Mouse (Mus musculus): ENCODE measurements at regions not wholly inside any gene's neighbourhood (a gene's known extent, or its start where the extent isn't known, plus 50 kb on each side); places are given as distances from the start of the nearest gene placed in this dataset.

DNA sequence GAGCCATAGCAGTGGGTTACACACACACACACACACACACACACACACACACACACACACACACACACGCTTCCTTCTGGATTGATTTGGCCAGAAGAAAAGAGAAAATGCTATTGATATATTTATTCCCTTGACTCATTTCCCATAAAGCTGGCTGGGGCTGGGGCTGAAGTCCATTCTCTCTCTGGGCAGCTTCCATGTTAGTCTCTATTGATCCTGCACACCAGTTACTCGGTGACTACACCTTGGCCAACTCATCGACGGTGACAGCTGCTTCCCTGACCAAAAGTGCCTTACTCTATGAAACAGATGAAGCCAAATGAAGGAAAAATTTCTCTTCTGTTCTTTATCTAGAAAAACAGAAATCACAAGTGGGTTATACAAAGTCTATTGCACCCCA is 82.1 kb downstream of the Snx18 start:
- DNase-seq (ENCODE audit: low spot score in 2 of 2): no peak

DNA sequence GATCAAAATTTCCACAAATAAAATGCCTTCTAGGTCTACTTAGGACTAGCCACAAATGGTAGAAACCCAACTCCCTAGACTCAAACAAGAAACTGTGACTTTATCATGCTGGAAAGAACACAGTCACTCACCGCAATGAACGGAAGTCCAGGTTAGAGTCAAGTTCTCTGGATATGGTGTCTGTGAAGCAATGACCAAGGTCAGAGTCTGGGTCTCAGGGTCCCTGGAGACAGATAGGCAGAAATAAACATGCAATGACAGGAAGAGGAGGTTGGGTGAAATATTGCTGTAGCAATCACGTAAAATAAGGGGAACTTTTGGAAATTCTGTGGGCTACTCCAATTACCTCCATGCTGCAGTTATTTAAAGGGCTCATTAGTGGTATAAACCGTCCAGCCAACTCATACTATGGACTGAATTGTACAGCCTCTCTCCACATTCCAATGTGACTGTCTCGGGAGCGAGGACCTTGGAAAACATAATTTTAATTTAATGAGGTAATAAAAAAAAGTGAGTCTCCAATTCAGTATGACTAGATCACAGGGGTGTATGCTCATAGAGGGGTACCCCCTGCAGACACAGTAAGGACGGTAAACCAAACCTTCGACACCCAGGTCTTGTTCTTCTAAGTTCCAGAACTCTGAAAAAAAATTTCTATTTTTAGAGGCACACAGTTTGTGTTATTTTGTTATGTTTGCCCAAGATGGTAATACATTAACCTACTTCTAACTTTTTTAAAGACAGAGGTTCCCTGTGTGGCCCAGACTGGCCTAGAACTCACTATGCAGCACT is 83.5 kb downstream of the Snx18 start:
- DNase-seq (ENCODE audit: low spot score in 2 of 2): no peak

DNA sequence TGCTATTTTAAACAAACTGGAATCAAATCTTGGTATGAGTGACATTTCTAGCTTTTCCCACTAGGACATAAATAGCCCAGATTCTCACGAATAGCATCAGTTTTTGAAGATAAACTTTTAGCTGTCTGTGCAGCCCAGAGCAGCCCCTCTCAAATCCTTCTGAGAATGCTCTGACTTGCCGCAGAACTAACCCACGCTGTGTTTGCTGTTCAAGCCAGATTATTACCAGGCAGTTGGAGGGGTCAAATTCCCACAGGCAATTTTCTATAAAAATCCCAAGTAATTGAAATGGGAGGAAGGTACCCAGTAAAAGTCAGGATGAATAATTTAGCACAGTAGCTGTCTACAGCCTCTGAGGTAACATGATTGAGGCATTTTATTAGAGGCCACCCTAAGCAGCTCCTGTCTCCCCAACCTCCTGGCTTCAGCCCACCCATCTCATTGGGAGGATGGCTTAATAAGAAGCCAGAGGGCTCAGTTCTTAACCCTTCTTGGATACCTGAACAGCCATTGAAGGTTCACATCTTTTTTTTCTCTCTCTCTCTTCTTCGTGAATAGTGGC is 84.4 kb downstream of the Snx18 start:
- no peak for DNase-seq (ENCODE audit: low spot score in 2 of 2)

DNA sequence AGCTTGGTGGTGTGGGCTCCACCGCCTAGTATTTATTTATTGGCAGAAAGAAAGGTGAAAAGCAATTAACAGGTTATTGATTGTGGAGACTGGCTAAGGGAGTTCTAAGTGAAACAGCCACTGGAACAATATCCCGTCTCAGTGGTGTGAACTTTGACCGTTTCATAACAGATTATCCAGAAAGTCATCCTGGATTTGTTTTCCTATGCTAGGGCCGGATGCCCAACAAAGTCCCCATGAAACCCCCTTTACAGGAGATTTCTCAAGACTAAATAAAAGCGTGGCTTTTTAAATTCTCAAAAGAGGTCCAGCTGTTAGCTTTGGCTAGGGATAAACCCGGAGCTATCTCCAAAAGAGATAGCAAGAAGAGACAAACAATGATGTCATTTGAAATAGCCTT is 91.4 kb downstream of the Snx18 start:
- DNase-seq (ENCODE audit: low spot score in 2 of 2): peak in 1 of 2 experiments; percentile 43

DNA sequence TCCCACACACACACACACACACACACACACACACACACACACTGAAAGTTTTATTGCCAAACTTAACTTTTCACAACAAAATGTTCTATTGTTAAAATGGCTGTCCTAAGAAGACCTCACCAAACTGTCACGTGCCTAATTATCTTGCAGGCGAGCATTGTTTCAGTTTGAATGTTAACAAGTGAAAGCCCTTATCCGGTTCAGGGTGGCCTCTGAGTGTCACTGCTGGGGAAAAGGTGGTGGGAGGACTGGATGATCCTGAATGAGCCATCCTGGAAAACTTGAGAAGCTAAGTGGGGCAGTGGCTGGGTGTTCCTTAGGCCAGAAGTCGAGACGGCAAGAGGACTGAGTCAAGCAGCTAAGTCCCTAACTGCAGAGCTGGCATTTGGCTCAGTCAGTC is 94.9 kb downstream of the Snx18 start:
- no peak for DNase-seq (ENCODE audit: low spot score in 2 of 2)

DNA sequence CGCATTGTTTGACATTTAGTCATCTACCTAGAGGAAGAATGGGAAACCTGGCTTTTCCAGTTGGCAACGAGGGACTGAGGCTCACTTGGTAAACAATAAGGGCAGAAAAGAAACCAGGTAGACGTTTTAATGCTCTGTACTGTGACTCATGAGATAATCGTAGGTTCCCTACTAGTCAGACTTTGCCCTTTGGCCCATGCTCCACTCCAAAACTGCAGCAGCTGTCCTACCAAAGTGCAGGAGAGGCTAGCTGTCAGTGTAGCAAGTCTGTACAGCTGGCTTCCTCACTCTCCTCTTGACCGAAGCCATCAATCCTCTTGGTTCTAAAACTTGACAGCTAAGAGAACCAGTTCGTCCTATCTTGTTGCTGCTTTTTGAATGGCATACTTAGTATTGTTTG is 100.2 kb downstream of the Snx18 start:
- no peak for DNase-seq (ENCODE audit: low spot score in 2 of 2)

DNA sequence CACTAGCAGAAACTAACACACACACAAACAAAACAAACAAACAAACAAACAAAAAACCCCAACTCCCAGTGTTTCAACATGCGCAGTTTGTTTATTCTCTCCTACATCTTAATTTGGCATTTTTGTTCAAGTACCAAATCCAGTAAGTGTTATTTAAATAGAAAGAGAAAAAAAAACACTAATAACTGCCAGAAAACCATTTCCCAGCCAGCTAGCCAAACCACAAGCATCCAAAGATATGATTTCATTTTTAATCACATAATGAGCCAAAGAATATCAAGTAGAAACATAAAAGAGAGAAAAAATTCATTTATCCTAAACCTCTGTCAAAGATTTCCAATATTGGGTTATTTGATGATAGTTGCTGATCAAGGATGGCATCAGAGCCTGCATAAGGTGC is 102.3 kb downstream of the Snx18 start:
- DNase-seq (ENCODE audit: low spot score in 2 of 2): no peak

DNA sequence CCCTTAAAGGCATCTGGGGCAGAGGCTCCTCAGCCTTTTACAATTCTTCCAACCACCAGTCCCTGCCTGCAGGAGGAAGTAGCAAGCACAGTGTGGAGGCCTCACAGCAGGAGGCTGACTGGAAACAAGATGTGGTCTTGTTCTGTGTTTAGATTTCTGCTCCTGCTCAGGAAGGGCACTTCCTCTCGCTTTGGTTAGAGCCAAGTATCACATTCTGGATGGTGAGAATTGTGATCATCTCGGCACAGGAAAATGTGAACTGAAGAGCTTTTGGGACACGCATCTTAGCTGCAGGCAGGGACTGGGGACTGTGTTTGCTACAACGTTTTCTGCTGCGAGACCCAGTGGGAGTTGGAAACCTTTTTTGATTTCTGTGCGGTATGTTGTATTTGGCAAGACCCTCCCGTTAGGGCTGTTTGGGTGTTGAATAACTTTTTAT is 103.2 kb downstream of the Snx18 start:
- no peak for DNase-seq (ENCODE audit: low spot score in 2 of 2)

DNA sequence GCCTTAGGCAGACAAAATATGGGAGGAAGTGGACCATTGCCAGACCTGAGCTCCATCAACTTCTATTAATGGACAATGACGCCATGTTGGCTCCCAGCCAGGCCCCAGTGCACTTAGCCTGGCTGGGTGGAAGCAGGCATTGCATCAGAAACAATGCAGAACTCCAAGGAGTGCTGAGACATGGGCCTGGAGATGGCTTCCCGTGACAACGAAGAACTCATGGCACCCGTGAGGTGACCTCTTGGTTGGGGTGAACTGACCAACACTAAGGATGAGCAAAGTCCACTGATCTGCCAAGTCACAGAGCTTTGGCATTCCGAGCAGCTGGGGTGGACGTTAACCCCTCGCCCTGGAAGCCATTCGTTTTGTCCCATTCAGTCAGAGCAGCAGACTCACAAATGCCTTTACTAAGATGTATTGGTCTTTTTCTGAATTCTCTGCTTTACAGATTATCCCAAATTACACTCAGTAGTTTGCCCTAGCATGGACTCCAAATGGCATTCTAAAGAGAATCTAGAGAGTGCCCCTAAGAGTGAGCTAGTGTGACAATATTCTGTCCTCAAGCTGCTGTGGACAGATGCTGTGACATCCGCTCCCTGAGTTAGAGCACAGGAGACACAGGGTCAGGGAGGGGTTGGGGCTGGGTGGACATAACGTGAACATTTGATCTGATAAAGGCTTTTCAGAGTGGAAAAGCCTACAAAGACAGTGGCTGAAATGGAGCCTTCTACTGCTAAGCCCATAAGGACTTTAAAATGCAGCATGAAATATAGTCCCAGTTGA is 108.8 kb downstream of the Snx18 start:
- DNase-seq (ENCODE audit: low spot score in 2 of 2): peak in 1 of 2 experiments; percentile 60

DNA sequence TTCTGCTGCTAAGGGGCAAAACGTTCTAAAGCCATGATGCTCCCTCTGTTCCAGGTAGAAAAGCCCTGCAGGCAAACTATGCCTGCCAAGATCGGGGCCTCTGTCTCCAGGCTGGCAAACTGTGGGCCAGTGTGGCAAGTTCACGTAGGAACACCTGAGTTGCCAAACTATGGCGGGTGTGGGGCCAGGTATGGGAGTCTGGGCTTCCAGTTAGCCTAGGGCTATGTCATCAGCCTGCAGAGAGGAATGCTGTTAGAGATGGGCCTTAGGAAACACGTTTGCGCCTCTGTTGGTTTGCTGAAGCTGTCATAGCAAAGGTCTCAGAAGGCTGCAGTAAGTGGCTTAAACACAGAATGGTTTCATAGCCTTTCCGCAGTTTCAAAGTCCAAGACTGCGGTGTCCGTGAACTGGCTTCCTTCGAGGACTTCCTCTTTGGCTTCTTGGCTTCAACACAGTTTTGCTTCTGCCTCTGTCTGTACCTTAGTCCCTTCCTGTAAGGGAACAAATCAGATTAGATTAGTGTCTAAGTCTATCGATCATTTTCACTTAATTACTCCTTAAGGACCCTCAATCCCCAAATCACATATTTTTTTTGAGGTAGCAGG is 110.1 kb downstream of the Snx18 start:
- no peak for DNase-seq (ENCODE audit: low spot score in 2 of 2)

DNA sequence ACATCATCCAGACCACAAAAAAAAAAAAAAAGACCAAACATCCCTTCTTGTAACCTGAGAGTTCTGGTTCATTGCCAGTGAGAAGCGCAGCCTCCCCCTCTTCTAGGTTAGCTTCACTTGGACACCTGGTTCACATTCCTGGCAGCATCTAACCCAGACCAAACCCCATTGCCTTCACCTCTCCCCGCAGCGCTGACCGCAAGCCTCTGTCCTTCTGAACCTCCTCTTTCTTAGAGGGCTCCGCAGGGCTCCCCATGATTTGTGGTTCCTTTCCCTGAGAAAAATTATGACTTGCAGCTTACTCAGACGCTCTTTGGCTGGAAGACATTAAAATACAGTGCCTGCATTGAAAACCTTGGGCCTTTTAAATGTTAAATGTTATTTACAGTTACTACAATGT is 115.8 kb downstream of the Snx18 start:
- DNase-seq (ENCODE audit: low spot score in 2 of 2): no peak

DNA sequence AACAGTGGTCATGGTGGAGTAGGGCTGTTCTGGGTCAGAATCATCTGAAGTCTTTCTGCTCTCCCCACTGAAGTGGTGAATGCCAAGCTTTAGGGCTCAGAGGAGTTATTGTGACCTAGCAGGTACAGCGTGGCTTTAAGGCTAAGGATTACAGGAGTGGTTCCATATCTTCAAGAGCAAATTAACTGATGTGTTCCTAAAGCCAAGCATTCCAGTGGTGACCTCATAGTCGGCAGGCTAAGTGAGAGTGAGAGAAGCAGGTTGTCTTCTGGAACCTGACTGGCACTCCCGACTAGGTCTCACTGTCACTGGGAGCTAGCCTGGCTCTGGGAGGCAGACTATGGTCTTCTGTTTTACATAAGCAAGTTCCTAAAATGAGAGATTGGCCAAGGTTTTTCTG is 116.3 kb downstream of the Snx18 start:
- DNase-seq (ENCODE audit: low spot score in 2 of 2): no peak

DNA sequence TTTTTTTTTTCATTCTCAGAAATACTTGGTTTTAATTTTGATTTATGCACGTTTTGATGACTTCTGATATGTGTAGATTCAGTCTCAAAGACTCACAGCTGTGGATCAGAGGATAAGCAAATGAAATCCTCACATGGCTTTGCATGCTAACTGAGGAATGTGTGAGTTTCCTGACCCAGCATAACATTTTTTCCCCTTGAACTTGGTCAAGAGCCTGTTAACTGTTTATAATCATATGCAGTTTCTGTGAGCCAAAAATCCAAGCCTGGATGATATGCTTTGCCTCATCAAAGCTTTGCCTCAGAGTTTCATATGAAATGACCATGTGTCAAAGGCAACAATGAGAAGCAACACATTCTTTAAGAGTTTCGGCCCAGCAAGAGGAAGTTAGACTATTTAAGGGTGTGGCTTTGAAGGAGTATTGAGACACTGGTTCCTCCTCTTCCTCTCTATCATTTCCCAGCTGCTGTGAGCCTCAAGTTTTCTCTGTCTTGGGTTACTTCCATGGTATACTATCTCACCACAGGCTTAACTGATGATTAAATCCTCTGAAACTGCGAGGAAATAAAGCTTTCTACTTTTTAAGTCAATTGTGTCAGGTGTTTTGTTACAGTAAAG is 117.9 kb downstream of the Snx18 start:
- DNase-seq (ENCODE audit: low spot score in 2 of 2): no peak

DNA sequence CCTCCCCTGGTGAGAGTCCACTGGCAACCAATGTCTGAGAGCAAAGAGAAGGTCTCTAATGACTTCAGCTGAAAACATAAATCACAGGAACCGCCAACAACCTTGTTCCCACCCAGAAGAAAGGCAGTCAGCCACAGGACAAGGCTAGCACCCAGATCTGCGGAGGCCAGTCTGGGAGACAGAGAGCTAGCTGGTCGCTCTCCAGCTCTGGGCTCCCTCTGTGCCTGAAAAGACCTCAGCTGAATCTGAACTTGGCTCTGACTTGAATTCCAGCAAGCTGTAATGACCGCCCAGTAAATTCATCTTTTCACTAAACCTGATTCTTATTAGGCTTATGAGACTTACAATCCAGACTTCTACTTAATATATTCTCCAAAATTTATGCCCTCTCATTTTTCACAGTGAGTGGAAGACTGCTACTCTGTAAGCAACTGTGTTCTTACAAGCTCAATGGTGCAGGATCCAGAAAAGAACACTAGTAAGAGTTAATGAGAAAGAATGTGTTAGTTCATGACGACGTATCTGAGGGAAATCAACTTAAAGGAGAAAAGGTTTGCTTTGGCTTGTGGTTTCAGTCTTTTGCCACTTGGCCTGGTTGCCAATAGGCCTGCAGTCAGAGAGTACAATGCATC is 119.2 kb downstream of the Snx18 start:
- no peak for DNase-seq (ENCODE audit: low spot score in 2 of 2)

DNA sequence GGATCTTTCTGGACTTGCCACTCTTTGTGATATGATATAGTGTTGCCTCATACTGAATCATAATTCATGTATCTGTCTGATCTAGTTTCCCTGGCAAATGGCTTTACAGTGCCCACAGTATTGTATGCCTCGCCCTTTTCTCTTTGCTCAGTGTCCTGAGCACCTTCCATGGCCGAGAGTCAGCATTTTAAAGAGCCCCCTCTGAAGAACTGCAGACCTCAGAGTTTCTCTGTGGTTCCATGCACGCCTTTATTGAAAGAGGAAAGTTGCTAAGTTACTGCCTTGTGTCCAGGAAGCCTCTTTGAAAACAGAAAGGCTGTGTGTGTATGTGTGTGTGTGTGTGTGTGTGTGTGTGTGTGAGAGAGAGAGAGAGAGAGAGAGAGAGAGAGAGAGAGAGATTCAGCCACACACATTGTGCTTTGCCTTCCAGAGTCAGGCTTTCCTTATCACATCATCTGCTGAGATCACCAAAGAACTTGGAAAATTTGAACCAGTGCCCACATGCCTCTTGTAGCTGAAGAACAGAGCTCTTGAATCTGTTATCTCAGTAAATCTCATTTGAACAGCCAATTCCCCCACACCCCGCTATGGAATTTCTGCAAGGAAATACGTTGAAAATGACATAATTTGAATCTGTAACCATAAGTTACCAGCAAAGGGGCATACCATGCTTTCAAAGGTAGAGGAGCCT is 122.6 kb downstream of the Snx18 start:
- DNase-seq (ENCODE audit: low spot score in 2 of 2): no peak

DNA sequence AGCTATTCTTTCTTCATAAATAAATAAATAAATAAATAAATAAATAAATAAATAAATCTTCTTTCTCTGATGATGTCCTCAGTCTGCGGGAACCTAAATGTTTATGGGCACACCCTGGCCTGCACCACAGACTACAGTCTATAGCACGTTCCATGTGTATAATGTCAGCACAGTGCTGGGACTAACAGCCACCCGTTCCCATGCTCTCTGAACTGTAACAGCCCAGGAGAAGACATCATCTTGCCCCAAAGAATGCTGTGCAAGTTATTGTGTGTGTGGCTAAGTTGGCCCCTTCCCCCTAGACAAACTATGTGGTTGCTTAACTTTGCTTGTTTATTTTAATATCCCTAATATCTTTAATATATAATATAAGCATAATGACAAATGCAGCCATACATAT is 123.2 kb downstream of the Snx18 start:
- no peak for DNase-seq (ENCODE audit: low spot score in 2 of 2)

DNA sequence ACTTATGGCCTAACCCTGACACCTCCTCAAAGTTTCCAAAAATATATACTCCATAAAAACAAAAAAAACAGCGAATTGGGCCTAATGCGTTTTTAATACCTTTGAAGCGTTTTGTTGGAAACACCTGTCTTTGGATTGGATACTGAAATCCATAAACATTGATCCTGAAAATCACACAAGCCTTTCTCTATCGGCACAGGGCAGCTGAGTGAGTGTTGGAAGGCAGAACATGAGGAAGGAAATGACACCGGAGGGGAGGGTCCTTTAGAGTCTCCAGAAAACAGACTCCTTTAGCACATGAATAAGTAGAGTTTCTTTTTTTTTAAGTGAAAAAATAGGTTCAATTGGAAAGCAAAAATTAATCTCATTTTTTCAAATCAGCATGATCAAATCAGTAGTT is 123.7 kb downstream of the Snx18 start:
- no peak for DNase-seq (ENCODE audit: low spot score in 2 of 2)

DNA sequence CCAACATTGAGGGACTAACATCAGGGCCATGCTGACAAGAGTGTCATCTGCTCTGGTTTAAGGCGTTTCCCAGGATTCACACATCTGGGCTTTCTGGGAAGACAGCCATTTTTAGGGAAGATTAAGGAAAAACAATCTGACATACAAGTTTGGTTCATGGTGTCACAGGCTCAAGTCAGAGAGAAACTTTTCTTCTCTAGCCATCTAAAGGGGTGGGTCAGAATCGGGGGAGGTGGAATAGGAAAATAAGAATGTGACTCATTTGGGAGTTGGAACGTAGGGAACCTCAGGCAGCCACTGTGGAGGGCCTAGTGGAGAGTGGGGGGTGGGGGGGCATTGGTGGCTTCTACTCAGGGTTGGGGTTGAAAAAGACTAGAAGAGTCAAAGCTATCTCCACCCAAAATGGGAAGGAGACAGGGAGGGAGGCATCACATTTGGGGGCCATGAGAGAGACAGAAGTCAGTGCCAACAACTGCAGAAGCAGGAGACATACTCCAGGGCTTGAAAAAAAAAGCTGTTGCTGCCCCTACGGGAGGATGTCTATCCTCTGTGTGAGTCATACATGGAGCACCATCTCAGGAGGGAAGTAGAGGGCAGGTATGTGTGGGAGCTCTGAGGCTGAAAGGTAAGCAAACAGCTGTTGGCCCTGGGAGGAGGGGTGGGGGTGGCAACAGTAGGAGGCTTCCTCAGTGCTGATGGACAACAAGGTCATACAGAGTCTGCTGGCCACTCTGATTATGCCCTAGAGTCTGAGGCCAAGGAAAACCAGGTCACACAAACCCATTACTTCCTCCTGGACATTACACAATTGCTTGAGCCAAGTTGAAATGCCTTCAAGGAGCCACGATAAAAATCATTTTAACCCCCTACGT is 128.2 kb downstream of the Snx18 start:
- no peak for DNase-seq (ENCODE audit: low spot score in 2 of 2)

DNA sequence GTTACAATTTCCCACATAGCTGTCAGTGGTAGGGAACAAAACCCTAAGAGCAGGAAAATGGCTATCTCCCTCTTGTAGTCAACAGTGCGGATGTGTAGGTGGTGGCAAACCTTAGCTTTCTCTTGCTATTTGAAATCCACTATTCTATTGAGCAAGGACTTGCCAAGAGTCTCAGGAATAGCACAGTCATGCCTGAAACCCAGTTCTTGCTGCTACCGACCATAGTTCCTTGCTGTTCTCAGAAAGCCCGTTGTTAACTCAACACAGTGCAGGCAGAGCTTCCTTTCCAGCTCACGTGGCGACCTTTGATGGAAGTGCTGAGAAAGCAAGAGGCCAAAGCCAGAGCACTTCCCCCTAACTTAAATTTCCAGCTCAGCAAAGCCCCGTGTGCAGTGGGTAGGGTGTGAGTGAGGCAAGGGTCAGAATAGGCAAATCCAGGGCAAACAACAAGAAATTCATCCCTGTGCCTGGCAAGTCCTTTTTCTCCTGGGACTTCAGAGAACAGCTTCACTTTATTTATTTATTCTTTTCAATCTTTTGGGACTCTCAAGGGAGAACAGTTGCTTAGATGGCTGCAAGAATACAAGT is 131.9 kb downstream of the Snx18 start:
- DNase-seq (ENCODE audit: low spot score in 2 of 2): no peak

DNA sequence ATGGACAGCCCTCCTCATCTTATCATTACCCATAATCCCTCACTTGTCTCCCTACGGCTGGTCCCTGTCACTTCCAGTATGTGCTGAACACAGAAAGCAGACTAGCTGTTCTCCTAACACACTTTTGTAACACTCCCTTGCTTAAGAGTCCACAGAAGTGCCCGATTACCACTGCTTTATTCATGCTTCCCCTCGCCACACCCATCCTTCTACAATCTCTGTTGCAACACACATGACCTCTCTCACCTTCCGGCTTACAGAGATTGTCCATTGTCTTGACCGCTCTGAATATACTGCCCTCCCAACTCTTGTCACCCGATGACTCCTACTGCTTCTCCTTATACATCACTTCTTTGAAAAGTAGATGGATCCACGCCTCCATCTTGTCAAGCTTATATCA is 132.9 kb downstream of the Snx18 start:
- DNase-seq (ENCODE audit: low spot score in 2 of 2): no peak

Data from urinary bladder, postnatal 36 days (tissue).